Mouse (Mus musculus) neural tube, embryonic 13.5 days (tissue): ENCODE measurements around the gene Dpf1. TPM values are rescaled to one million over a fixed set of nuclear protein-coding genes. Genes with fewer than 3 reads are reported as not detected.

Experiments used
- ATAC-seq: fragments of 200-750 bp; cut with Nextera tagmentation; 2 replicates; pipeline ENCODE4 v1.8.0; 2017; ENCODE audit warnings: low read depth, mild to moderate bottlenecking, moderate TSS enrichment, moderate library complexity
- H3K27ac ChIP-seq: fragments of 300-500 bp; sonication (generic); replicated peaks from 2 replicates; pipeline ENCODE4 v1.5.1; 2015; ENCODE audit warnings: moderate library complexity, mild to moderate bottlenecking, inconsistent platforms
- H3K27me3 ChIP-seq: fragments of 300-500 bp; sonication (generic); 2 replicates; pipeline ENCODE4 v1.6.1; 2015; ENCODE audit warnings: mild to moderate bottlenecking, inconsistent platforms
- H3K36me3 ChIP-seq: fragments of 300-500 bp; sonication (generic); 2 replicates; pipeline ENCODE4 v1.6.1; 2015; ENCODE audit warnings: mild to moderate bottlenecking, inconsistent platforms
- H3K4me1 ChIP-seq: fragments of 300-500 bp; sonication (generic); replicated peaks from 2 replicates; pipeline ENCODE4 v1.6.1; 2015; ENCODE audit warnings: inconsistent platforms
- H3K4me2 ChIP-seq: fragments of 300-500 bp; sonication (generic); 2 replicates; pipeline ENCODE4 v1.6.1; 2015; ENCODE audit warnings: inconsistent platforms, mild to moderate bottlenecking, moderate library complexity
- H3K4me3 ChIP-seq: fragments of 300-500 bp; sonication (generic); 2 replicates; pipeline ENCODE4 v1.5.1; 2015; ENCODE audit warnings: mild to moderate bottlenecking, inconsistent platforms
- H3K9ac ChIP-seq: fragments of 300-500 bp; sonication (generic); 2 replicates; pipeline ENCODE4 v1.6.1; 2015; ENCODE audit warnings: moderate library complexity, mild to moderate bottlenecking, inconsistent platforms
- H3K9me3 ChIP-seq: fragments of 300-500 bp; sonication (generic); 2 replicates; pipeline ENCODE4 v1.6.1; 2016; ENCODE audit warnings: inconsistent platforms
- WGBS: fragments of 180-500 bp; shearing (Covaris S2); methylation state at CpG from one replicate; pipeline ENCODE4 v1.1.7; 2015; 5-methylcytosine and 5-hydroxymethylcytosine counted together
- polyA plus RNA-seq: library from polyadenylated mRNA; unstranded; fragments of >200 nt; fragmentation: Nextera tagmentation; extraction: Ambion mirVana; gene quantifications from 2 replicates; pipeline ENCODE4 v1.2.1, GENCODE M21; 2015

Gene Dpf1
- polyA plus RNA-seq, 1 experiment from 2014 or later: 175 TPM

- no peaks in the 10 kb centered on the region for H3K36me3 ChIP-seq
- H3K27ac ChIP-seq: peak overlapping the region; percentile 84
- H3K4me2 ChIP-seq: peak overlapping the region; percentile 79
- peak overlapping the region; percentile 4; the same call in 1 of the 2 replicates for H3K4me3 ChIP-seq
- H3K27me3 ChIP-seq: peaks cover 10% of the 10 kb centered on the region; the same call in 1 of the 2 replicates
- ATAC-seq: 0 out of 2 replicates have a peak, but pooled peaks have one; percentile 4
- 23% methylated on average over 11 of the region's 11 CpGs for WGBS
- peaks cover 57% of the 10 kb centered on the region for H3K4me1 ChIP-seq
- H3K9ac ChIP-seq: peak overlapping the region; percentile 58
- no peaks in the 10 kb centered on the region for H3K9me3 ChIP-seq
Measured at GRCm38 (mm10) chr7:29290691-29291485, 12.9 kb upstream of the Dpf1 start.

GRCm38 (mm10) chr7:29291616-29292457, 11.9 kb upstream of the Dpf1 start:
- peak; percentile 22 for ATAC-seq

GRCm38 (mm10) chr7:29292458-29293098, 11.2 kb upstream of the Dpf1 start:
- WGBS: 21% methylated on average over 8 of the region's 8 CpGs
- ATAC-seq: peak; percentile 6; the same call in 1 of the 2 replicates
- Histone ChIP-seq H3K4me3 (no peak overlapping the region), H3K27me3 (peaks cover 4% of the 10 kb centered on the region; the same call in 1 of the 2 replicates), H3K4me1 (peaks cover 57% of the 10 kb centered on the region), H3K36me3 (no peaks in the 10 kb centered on the region), H3K9me3 (no peaks in the 10 kb centered on the region), H3K9ac (0 out of 2 replicates have a peak overlapping the region, but pooled peaks have one; percentile 1), H3K4me2 (peak overlapping the region; percentile 15; the same call in 1 of the 2 replicates), H3K27ac (peak overlapping the region; percentile 74)

More at GRCm38 (mm10) chr7:29291616-29292457, 11.9 kb upstream of the Dpf1 start:
- H3K4me3 ChIP-seq: no peak overlapping the region
- H3K4me2 ChIP-seq: peak overlapping the region; percentile 79
- H3K4me1 ChIP-seq: peaks cover 57% of the 10 kb centered on the region
- H3K9me3 ChIP-seq: no peaks in the 10 kb centered on the region
- H3K27ac ChIP-seq: peak overlapping the region; percentile 84
- peaks cover 10% of the 10 kb centered on the region; the same call in 1 of the 2 replicates for H3K27me3 ChIP-seq
- peak overlapping the region; percentile 58 for H3K9ac ChIP-seq
- WGBS: 9% methylated on average over 6 of the region's 7 CpGs
- H3K36me3 ChIP-seq: no peaks in the 10 kb centered on the region

GRCm38 (mm10) chr7:29293131-29294065, 10.4 kb upstream of the Dpf1 start:
- H3K4me1 ChIP-seq: peaks cover 57% of the 10 kb centered on the region
- no peak overlapping the region for H3K4me2 ChIP-seq
- H3K27ac ChIP-seq: peak overlapping the region; percentile 74
- no peak for ATAC-seq
- H3K4me3 ChIP-seq: no peak overlapping the region
- no peaks in the 10 kb centered on the region for H3K9me3 ChIP-seq
- 14% methylated on average over 19 of the region's 19 CpGs for WGBS
- H3K9ac ChIP-seq: 0 out of 2 replicates have a peak overlapping the region, but pooled peaks have one; percentile 10
- H3K36me3 ChIP-seq: no peaks in the 10 kb centered on the region
- H3K27me3 ChIP-seq: no peaks in the 10 kb centered on the region

- Histone ChIP-seq H3K9ac (no peak overlapping the region), H3K9me3 (no peaks in the 10 kb centered on the region), H3K4me3 (no peak overlapping the region), H3K36me3 (no peaks in the 10 kb centered on the region), H3K4me2 (no peak overlapping the region), H3K27ac (peak overlapping the region; percentile 42; the same call in 1 of the 2 replicates), H3K4me1 (peaks cover 50% of the 10 kb centered on the region), H3K27me3 (no peaks in the 10 kb centered on the region)
- no peak for ATAC-seq
- 56% methylated on average over 13 of the region's 13 CpGs for WGBS
Measured at GRCm38 (mm10) chr7:29294111-29294761, 9.5 kb upstream of the Dpf1 start.

- H3K4me1 ChIP-seq: peaks cover 34% of the 10 kb centered on the region
- no peaks in the 10 kb centered on the region for H3K9me3 ChIP-seq
- H3K4me3 ChIP-seq: no peak overlapping the region
- WGBS: 76% methylated on average over 24 of the region's 24 CpGs
- no peaks in the 10 kb centered on the region for H3K27me3 ChIP-seq
- H3K9ac ChIP-seq: no peak overlapping the region
- no peak overlapping the region for H3K4me2 ChIP-seq
- no peaks in the 10 kb centered on the region for H3K36me3 ChIP-seq
- ATAC-seq: no peak
- H3K27ac ChIP-seq: no peak overlapping the region
Measured at GRCm38 (mm10) chr7:29295861-29296647, 7.7 kb upstream of the Dpf1 start.

GRCm38 (mm10) chr7:29296998-29297397, 6.8 kb upstream of the Dpf1 start:
- WGBS: 16% methylated on average over 10 of the region's 10 CpGs
- no peaks in the 10 kb centered on the region for H3K36me3 ChIP-seq
- H3K4me3 ChIP-seq: no peak overlapping the region
- no peak overlapping the region for H3K4me2 ChIP-seq
- no peaks in the 10 kb centered on the region for H3K9me3 ChIP-seq
- no peak for ATAC-seq
- no peaks in the 10 kb centered on the region for H3K27me3 ChIP-seq
- H3K9ac ChIP-seq: no peak overlapping the region
- no peak overlapping the region for H3K27ac ChIP-seq
- peaks cover 27% of the 10 kb centered on the region for H3K4me1 ChIP-seq

GRCm38 (mm10) chr7:29301127-29301566, 2.6 kb upstream of the Dpf1 start:
- Histone ChIP-seq H3K9ac (0 out of 2 replicates have a peak overlapping the region, but pooled peaks have one; percentile 41), H3K4me2 (peak overlapping the region; percentile 49), H3K4me3 (0 out of 2 replicates have a peak overlapping the region, but pooled peaks have one; percentile 14), H3K27me3 (no peaks in the 10 kb centered on the region), H3K4me1 (peaks cover 25% of the 10 kb centered on the region), H3K36me3 (no peaks in the 10 kb centered on the region), H3K9me3 (no peaks in the 10 kb centered on the region), H3K27ac (peak overlapping the region; percentile 67)
- ATAC-seq: no peak
- 2% methylated on average over 7 of the region's 7 CpGs for WGBS

- H3K4me1 ChIP-seq: peaks cover 39% of the 10 kb centered on the region
- no peaks in the 10 kb centered on the region for H3K9me3 ChIP-seq
- no peak overlapping the region for H3K9ac ChIP-seq
- no peak overlapping the region for H3K4me2 ChIP-seq
- no peak overlapping the region for H3K4me3 ChIP-seq
- H3K36me3 ChIP-seq: no peaks in the 10 kb centered on the region
- 74% methylated on average over 7 of the region's 7 CpGs for WGBS
- no peaks in the 10 kb centered on the region for H3K27me3 ChIP-seq
- no peak for ATAC-seq
- H3K27ac ChIP-seq: no peak overlapping the region
Measured at GRCm38 (mm10) chr7:29302641-29303040, 1.1 kb upstream of the Dpf1 start.
